Mouse (Mus musculus) lung, adult 2 months (tissue): Measurements from ENCODE around the gene Fgf13. TPM values are rescaled to one million over a fixed set of nuclear protein-coding genes. Genes with fewer than 3 reads are reported as not detected.

Source experiments
- DNase-seq: peaks from one replicate; pipeline ENCODE4 v3.0.0; 2022
- H3K4me1 ChIP-seq: fragments of 200-500 bp; 2 replicates; pipeline ENCODE4 v1.6.1; 2011; ENCODE audit warnings: low read length; ENCODE audit not compliant: control insufficient read depth, insufficient read depth
- H3K4me3 ChIP-seq: fragments of 200-500 bp; replicated peaks from 2 replicates; pipeline ENCODE3; 2011; ENCODE audit warnings: low read depth, mild to moderate bottlenecking, control low read depth, low read length; ENCODE audit errors: extremely low read depth
- CTCF ChIP-seq: fragments of 200-500 bp; IDR thresholded peaks from 2 replicates; pipeline ENCODE4 v1.5.1; 2011; ENCODE audit warnings: mild to moderate bottlenecking, low read length, control low read depth; ENCODE audit not compliant: insufficient read depth
- POLR2A ChIP-seq: fragments of 200-500 bp; IDR thresholded peaks from 2 replicates; pipeline ENCODE4 v1.6.1; 2011; ENCODE audit warnings: low read depth, mild to moderate bottlenecking, control low read depth, low read length, borderline replicate concordance; ENCODE audit errors: extremely low read depth
- WGBS: fragments of 180-500 bp; shearing (Covaris S2); methylation state at CpG from one replicate; pipeline ENCODE4 v1.1.7; 2018; 5-methylcytosine and 5-hydroxymethylcytosine counted together
- polyA plus RNA-seq: library from polyadenylated mRNA; depleted of rRNA; stranded (reverse); fragments of >200 nt; gene quantifications from 2 replicates; pipeline ENCODE4 v1.2.3, GENCODE M21; 2012

Gene Fgf13
- polyA plus RNA-seq, 1 experiment, result 0.89 TPM

GRCm38 (mm10) chrX:59493388-59493787, 74.5 kb downstream of the Fgf13 start:
- H3K4me3 ChIP-seq, result no peak overlapping the region
- TF ChIP-seq POLR2A (no peak), CTCF (no peak)
- no peak for DNase-seq
- 28% methylated on average over 1 of the region's 1 CpGs for WGBS
- no peaks in the 10 kb centered on the region for H3K4me1 ChIP-seq

GRCm38 (mm10) chrX:59485426-59485825, 82.4 kb downstream of the Fgf13 start:
- TF ChIP-seq POLR2A, result no peak
- no peak for TF ChIP-seq CTCF
- Histone ChIP-seq H3K4me3 (no peak overlapping the region), H3K4me1 (no peaks in the 10 kb centered on the region)
- no peak for DNase-seq
- WGBS, result 44% methylated on average over 2 of the region's 2 CpGs

GRCm38 (mm10) chrX:59402596-59403285, 165.1 kb downstream of the Fgf13 start:
- no peaks in the 10 kb centered on the region for H3K4me1 ChIP-seq
- no peak for DNase-seq
- H3K4me3 ChIP-seq, result no peak overlapping the region
- WGBS, result 67% methylated on average over 2 of the region's 2 CpGs
- TF ChIP-seq POLR2A (no peak), CTCF (no peak)

GRCm38 (mm10) chrX:59290916-59291411, 276.9 kb downstream of the Fgf13 start:
- DNase-seq, result no peak
- 79% methylated on average over 3 of the region's 3 CpGs for WGBS

GRCm38 (mm10) chrX:59251576-59251975, 316.3 kb downstream of the Fgf13 start:
- Histone ChIP-seq H3K4me1 (no peaks in the 10 kb centered on the region), H3K4me3 (no peak overlapping the region)
- no peak for DNase-seq
- TF ChIP-seq POLR2A (no peak), CTCF (no peak)

More at GRCm38 (mm10) chrX:59290916-59291411, 276.9 kb downstream of the Fgf13 start:
- Histone ChIP-seq H3K4me1 (no peaks in the 10 kb centered on the region), H3K4me3 (no peak overlapping the region)
- TF ChIP-seq CTCF (no peak), POLR2A (no peak)

- no peak overlapping the region for H3K4me3 ChIP-seq
- 63% methylated on average over 3 of the region's 3 CpGs for WGBS
- TF ChIP-seq POLR2A, result no peak
- TF ChIP-seq CTCF, result no peak
- no peaks in the 10 kb centered on the region for H3K4me1 ChIP-seq
- no peak for DNase-seq
Measured at GRCm38 (mm10) chrX:59243752-59244151, 324.1 kb downstream of the Fgf13 start.

- TF ChIP-seq POLR2A, result no peak
- 81% methylated on average over 3 of the region's 3 CpGs for whole genome bisulfite sequencing
- DNase-seq, result no peak
- no peak overlapping the region for H3K4me3 ChIP-seq
- no peaks in the 10 kb centered on the region for H3K4me1 ChIP-seq
Measured at GRCm38 (mm10) chrX:59243176-59243575, 324.7 kb downstream of the Fgf13 start.

GRCm38 (mm10) chrX:59241460-59241747, 326.5 kb downstream of the Fgf13 start:
- TF ChIP-seq CTCF (no peak), POLR2A (no peak)
- Histone ChIP-seq H3K4me3 (no peak overlapping the region), H3K4me1 (no peaks in the 10 kb centered on the region)
- DNase-seq, result no peak

GRCm38 (mm10) chrX:59240683-59241459, 327.0 kb downstream of the Fgf13 start:
- no peak for TF ChIP-seq CTCF
- no peak for TF ChIP-seq POLR2A
- Histone ChIP-seq H3K4me3 (no peak overlapping the region), H3K4me1 (no peaks in the 10 kb centered on the region)
- 50% methylated on average over 2 of the region's 2 CpGs for WGBS
- no peak for DNase-seq

GRCm38 (mm10) chrX:59220675-59221074, 347.2 kb downstream of the Fgf13 start:
- no peak overlapping the region for H3K4me3 ChIP-seq
- DNase-seq, result no peak
- TF ChIP-seq POLR2A (no peak), CTCF (no peak)
- no peaks in the 10 kb centered on the region for H3K4me1 ChIP-seq
- 49% methylated on average over 3 of the region's 3 CpGs for WGBS
